Mouse (Mus musculus): Measurements from ENCODE around the gene Sema3e. TPM values are rescaled to one million over a fixed set of nuclear protein-coding genes. Genes with fewer than 3 reads are reported as not detected.

The Sema3e gene
- total and polyA plus RNA-seq, 2 experiments, result 0.09 TPM; not detected in 1

DNA sequence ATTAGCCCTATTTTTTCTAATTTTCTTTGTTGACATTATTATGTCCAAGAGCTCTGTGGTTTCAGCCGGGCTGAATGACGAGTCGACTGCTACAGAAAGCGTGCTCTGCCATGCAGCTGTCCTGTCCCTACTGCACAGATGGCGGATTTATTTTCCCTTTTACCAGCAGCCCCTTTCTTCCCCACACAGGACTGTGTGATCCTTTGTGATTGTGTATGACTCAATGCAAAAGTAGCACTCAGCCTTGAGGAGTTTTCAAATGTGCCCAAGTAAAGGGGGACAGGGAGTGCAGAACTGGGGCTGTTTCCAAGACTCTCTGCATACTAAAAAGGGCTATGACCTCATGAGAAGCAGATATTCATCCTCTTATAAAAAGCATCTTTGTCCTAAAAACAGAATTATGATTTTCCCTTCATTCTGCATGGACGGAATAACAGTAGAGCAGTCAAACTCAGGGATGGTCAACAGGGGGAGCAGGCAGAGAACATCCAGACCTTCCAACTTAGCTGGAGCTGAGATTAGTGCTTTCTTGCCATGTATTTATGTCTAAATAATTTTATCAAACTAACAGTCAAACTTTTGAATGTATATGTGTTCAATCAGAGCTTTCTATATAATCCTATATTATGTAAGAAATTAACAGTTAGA lies 170.2 kb downstream of the Sema3e start:
- no peak overlapping the region for H3K27ac ChIP-seq (replicated peaks; ENCODE audit: insufficient read depth, low read depth, low read length)
- no peaks in the 10 kb centered on the region for H3K27me3 ChIP-seq (ENCODE audit: control insufficient read depth, insufficient read depth, low read length)
- H3K79me2 ChIP-seq (ENCODE audit: control insufficient read depth, insufficient read depth, low read length), result no peaks in the 10 kb centered on the region
- H3K36me3 ChIP-seq (ENCODE audit: control insufficient read depth, insufficient read depth, low read length), result no peaks in the 10 kb centered on the region
- WGBS, result 86% methylated on average over 6 of the region's 6 CpGs
- no peak overlapping the region for H3K9ac ChIP-seq (ENCODE audit: low read depth, low read length)
- no peaks in the 10 kb centered on the region for H3K4me1 ChIP-seq (ENCODE audit: control insufficient read depth, insufficient read depth, low read length)
- no peak overlapping the region for H3K4me3 ChIP-seq (ENCODE audit: insufficient read depth, low read depth, low read length)
- TF ChIP-seq CTCF (IDR thresholded peaks at IDR 0.05; ENCODE audit: low read depth, low read length), result no peak
- TF ChIP-seq POLR2A (IDR thresholded peaks at IDR 0.05; ENCODE audit: extremely low read depth, insufficient read depth, low read length), result no peak
- DNase-seq (ENCODE audit: extremely low read depth, low read depth, low spot score), result no peak

DNA sequence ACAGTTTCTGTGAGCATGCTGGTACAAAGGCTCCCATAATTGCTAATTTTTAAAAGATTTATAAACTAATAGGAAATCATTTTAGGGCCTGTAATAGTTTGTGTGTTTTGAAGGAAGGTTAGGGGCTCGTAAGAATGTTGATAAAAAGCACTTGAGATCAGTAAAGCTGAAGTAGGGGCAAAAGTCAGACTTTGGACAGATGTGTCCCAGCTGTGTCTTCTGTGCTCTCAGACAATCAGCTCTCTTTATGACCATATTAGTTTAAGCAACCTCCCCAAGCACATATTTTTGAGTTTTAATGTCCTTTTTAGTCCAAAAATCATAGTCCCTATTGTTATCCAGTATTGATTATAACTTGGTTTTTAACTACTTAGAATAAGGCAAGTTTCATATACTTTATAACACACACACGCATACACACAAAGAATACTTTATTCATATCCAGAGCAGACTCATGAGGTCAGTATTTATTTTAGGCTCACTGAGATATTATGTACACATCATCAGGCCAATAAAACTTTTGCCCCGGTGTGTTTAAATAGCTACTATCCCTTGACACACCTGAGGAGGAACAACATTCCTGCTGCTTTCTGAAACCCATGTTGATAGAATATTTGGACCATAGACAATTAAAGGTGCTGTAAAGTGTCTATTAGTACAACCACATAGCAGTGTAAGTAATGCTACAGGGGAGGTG lies 173.4 kb downstream of the Sema3e start:
- DNase-seq (ENCODE audit: extremely low read depth, low read depth, low spot score), result no peak
- Histone ChIP-seq H3K36me3 (ENCODE audit: control insufficient read depth, insufficient read depth, low read length) (no peaks in the 10 kb centered on the region), H3K9ac (ENCODE audit: low read depth, low read length) (no peak overlapping the region), H3K27ac (replicated peaks; ENCODE audit: insufficient read depth, low read depth, low read length) (no peak overlapping the region), H3K79me2 (ENCODE audit: control insufficient read depth, insufficient read depth, low read length) (no peaks in the 10 kb centered on the region), H3K27me3 (ENCODE audit: control insufficient read depth, insufficient read depth, low read length) (no peaks in the 10 kb centered on the region), H3K4me1 (ENCODE audit: control insufficient read depth, insufficient read depth, low read length) (no peaks in the 10 kb centered on the region), H3K4me3 (ENCODE audit: insufficient read depth, low read depth, low read length) (no peak overlapping the region)
- 72% methylated on average over 3 of the region's 3 CpGs for WGBS
- no peak for TF ChIP-seq CTCF (IDR thresholded peaks at IDR 0.05; ENCODE audit: low read depth, low read length)

DNA sequence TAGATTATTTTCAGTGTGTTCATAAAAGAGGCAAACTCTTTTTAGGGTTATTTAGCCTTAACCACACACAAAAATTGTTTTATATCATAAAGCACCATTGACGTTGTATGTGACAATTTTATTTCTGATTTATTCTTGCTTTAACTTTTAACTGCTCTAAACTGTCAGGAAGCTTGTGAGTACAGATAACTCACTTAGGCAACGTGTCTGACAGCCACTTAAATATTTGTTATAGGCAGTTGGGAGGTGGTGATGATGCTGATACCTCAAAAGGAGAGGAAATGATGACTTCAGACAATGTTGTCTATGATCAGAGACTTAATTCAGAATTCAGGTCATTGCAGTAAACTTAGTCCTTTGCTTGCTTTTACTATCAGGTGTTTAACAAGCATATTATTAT lies 181.7 kb downstream of the Sema3e start:
- H3K36me3 ChIP-seq (ENCODE audit: control insufficient read depth, insufficient read depth, low read length), result no peaks in the 10 kb centered on the region
- 60% methylated on average over 2 of the region's 2 CpGs for WGBS
- no peaks in the 10 kb centered on the region for H3K4me1 ChIP-seq (ENCODE audit: control insufficient read depth, insufficient read depth, low read length)
- no peak overlapping the region for H3K27ac ChIP-seq (replicated peaks; ENCODE audit: insufficient read depth, low read depth, low read length)
- H3K4me3 ChIP-seq (ENCODE audit: insufficient read depth, low read depth, low read length), result no peak overlapping the region
- no peak for DNase-seq (ENCODE audit: extremely low read depth, low read depth, low spot score)
- no peaks in the 10 kb centered on the region for H3K79me2 ChIP-seq (ENCODE audit: control insufficient read depth, insufficient read depth, low read length)
- H3K27me3 ChIP-seq (ENCODE audit: control insufficient read depth, insufficient read depth, low read length), result no peaks in the 10 kb centered on the region
- TF ChIP-seq CTCF (IDR thresholded peaks at IDR 0.05; ENCODE audit: low read depth, low read length), result no peak
- H3K9ac ChIP-seq (ENCODE audit: low read depth, low read length), result no peak overlapping the region

GRCm38 (mm10) chr5:14209962-14210361 lies 184.9 kb downstream of the Sema3e start:
- no peak overlapping the region for H3K9ac ChIP-seq (ENCODE audit: low read depth, low read length)
- no peak for DNase-seq (ENCODE audit: extremely low read depth, low read depth, low spot score)
- TF ChIP-seq POLR2A (IDR thresholded peaks at IDR 0.05; ENCODE audit: extremely low read depth, insufficient read depth, low read length) (no peak), CTCF (IDR thresholded peaks at IDR 0.05; ENCODE audit: low read depth, low read length) (no peak)
- no peaks in the 10 kb centered on the region for H3K27me3 ChIP-seq (ENCODE audit: control insufficient read depth, insufficient read depth, low read length)
- no peaks in the 10 kb centered on the region for H3K36me3 ChIP-seq (ENCODE audit: control insufficient read depth, insufficient read depth, low read length)
- H3K4me3 ChIP-seq (ENCODE audit: insufficient read depth, low read depth, low read length), result no peak overlapping the region
- no peak overlapping the region for H3K27ac ChIP-seq (replicated peaks; ENCODE audit: insufficient read depth, low read depth, low read length)
- no peaks in the 10 kb centered on the region for H3K79me2 ChIP-seq (ENCODE audit: control insufficient read depth, insufficient read depth, low read length)
- 53% methylated on average over 3 of the region's 3 CpGs for WGBS
- no peaks in the 10 kb centered on the region for H3K4me1 ChIP-seq (ENCODE audit: control insufficient read depth, insufficient read depth, low read length)

DNA sequence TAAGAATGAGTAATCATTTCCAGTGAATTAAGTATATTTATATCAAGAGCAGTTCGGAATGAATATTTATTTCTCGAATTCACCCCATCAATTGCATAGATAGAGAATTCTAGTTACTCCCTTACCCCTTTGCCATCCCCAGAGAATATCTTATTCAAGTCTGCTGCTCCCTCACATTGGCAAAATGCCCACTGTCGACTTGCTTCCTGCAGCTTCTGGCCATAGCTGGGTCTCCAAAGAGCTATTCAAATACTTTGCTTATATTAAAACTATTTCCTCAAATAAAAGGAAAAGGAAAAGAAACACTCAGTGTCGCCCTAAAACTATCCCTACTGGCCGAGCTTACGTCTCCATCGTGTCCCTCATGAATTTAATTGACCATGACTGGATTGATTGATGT lies 191.1 kb downstream of the Sema3e start:
- Histone ChIP-seq H3K36me3 (ENCODE audit: control insufficient read depth, insufficient read depth, low read length) (no peaks in the 10 kb centered on the region), H3K27me3 (ENCODE audit: control insufficient read depth, insufficient read depth, low read length) (no peaks in the 10 kb centered on the region), H3K4me1 (ENCODE audit: control insufficient read depth, insufficient read depth, low read length) (no peaks in the 10 kb centered on the region), H3K9ac (ENCODE audit: low read depth, low read length) (no peak overlapping the region), H3K79me2 (ENCODE audit: control insufficient read depth, insufficient read depth, low read length) (no peaks in the 10 kb centered on the region), H3K4me3 (ENCODE audit: insufficient read depth, low read depth, low read length) (no peak overlapping the region), H3K27ac (replicated peaks; ENCODE audit: insufficient read depth, low read depth, low read length) (no peak overlapping the region)
- 69% methylated on average over 7 of the region's 7 CpGs for WGBS
- TF ChIP-seq POLR2A (IDR thresholded peaks at IDR 0.05; ENCODE audit: extremely low read depth, insufficient read depth, low read length) (no peak), CTCF (IDR thresholded peaks at IDR 0.05; ENCODE audit: low read depth, low read length) (no peak)
- no peak for DNase-seq (ENCODE audit: extremely low read depth, low read depth, low spot score)

- H3K79me2 ChIP-seq (ENCODE audit: control insufficient read depth, insufficient read depth, low read length), result no peaks in the 10 kb centered on the region
- 80% methylated on average over 4 of the region's 4 CpGs for WGBS
- no peaks in the 10 kb centered on the region for H3K36me3 ChIP-seq (ENCODE audit: control insufficient read depth, insufficient read depth, low read length)
- H3K27me3 ChIP-seq (ENCODE audit: control insufficient read depth, insufficient read depth, low read length), result no peaks in the 10 kb centered on the region
- no peak overlapping the region for H3K27ac ChIP-seq (replicated peaks; ENCODE audit: insufficient read depth, low read depth, low read length)
- no peak for DNase-seq (ENCODE audit: extremely low read depth, low read depth, low spot score)
- TF ChIP-seq CTCF (IDR thresholded peaks at IDR 0.05; ENCODE audit: low read depth, low read length) (no peak), POLR2A (IDR thresholded peaks at IDR 0.05; ENCODE audit: extremely low read depth, insufficient read depth, low read length) (no peak)
- H3K4me3 ChIP-seq (ENCODE audit: insufficient read depth, low read depth, low read length), result no peak overlapping the region
- H3K9ac ChIP-seq (ENCODE audit: low read depth, low read length), result no peak overlapping the region
- H3K4me1 ChIP-seq (ENCODE audit: control insufficient read depth, insufficient read depth, low read length), result no peaks in the 10 kb centered on the region
Measured at GRCm38 (mm10) chr5:14218677-14219076, 193.6 kb downstream of the Sema3e start.

All from liver, adult 2 months (tissue).